In the genomic region with DNA sequence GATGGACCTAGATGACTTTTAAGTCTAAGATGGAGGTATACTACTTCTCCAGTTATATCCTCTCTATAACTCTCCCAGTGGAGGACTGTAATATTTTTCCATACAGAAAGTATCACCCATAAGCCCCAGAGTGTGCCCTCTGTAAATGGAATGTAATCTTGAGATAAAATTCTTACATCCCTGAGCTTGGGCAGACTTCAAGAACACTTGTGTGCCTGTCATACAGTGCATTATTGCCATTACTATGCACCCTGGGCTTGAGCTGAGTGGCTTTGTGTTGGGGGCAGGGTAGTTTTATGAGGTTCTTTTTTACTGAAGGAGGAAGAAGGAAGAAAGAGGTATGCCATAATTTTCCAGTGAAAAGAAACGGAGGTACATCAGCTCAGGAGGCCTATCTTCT, we compare ENCODE assay signal across 16 mouse cellular contexts.
"Had no signal": no experiment of that assay in that cellular context is flagged by ENCODE, and none has a peak within 500 bp of the region (broad histone marks: within the 10 kb centered on the region; RNA-seq: fewer than 3 reads in every experiment).

No protein-coding gene starts in this region.

- H3K27ac ChIP-seq: neural tube, embryonic 13.5 days; neural tube, embryonic 15.5 days; stomach, embryonic 15.5 days; stomach, postnatal 0 days had no signal

- H3K4me1 ChIP-seq: neural tube, embryonic 13.5 days; neural tube, embryonic 15.5 days; stomach, embryonic 15.5 days had no signal

- H3K9ac ChIP-seq: neural tube, embryonic 13.5 days; neural tube, embryonic 15.5 days; stomach, embryonic 15.5 days had no signal

- DNase-seq: retina, postnatal 1 day; right cerebral cortex, adult 18-20 months; right cerebral cortex, postnatal 14 days; right cerebral cortex, postnatal 25 days; right cerebral cortex, postnatal 4 days; spleen, adult 18-20 months; thymus, adult 18-20 months; thymus, adult 2 months; thymus, postnatal 14 days; thymus, postnatal 25 days; thymus, postnatal 36 days; thymus, postnatal 4 days had no signal

- H3K36me3 ChIP-seq: neural tube, embryonic 13.5 days; neural tube, embryonic 15.5 days; stomach, embryonic 15.5 days had no signal

- H3K27me3 ChIP-seq: neural tube, embryonic 13.5 days; neural tube, embryonic 15.5 days; stomach, embryonic 15.5 days had no signal

- H3K4me2 ChIP-seq: neural tube, embryonic 13.5 days; neural tube, embryonic 15.5 days; stomach, embryonic 15.5 days had no signal

- H3K9me3 ChIP-seq: neural tube, embryonic 13.5 days; neural tube, embryonic 15.5 days; stomach, embryonic 15.5 days had no signal

- H3K4me3 ChIP-seq: neural tube, embryonic 13.5 days; neural tube, embryonic 15.5 days; stomach, embryonic 15.5 days had no signal
